Mouse (Mus musculus) liver, adult 2 months (tissue): ENCODE measurements around the gene Cldn14.

Experiments
- CTCF ChIP-seq: fragments of 200-500 bp; IDR thresholded peaks from 2 replicates; pipeline ENCODE4 v1.5.1; 2011; ENCODE audit warnings: low read depth, low read length, control low read depth
- POLR2A ChIP-seq: fragments of 200-500 bp; IDR thresholded peaks from 2 replicates; pipeline ENCODE4 v1.6.1; 2011; ENCODE audit warnings: low read length, control low read depth; ENCODE audit not compliant: insufficient read depth; ENCODE audit errors: extremely low read depth

- TF ChIP-seq POLR2A (no peak), CTCF (peak; percentile 29; the same call in 1 of the 2 replicates)
Measured at GRCm38 (mm10) chr16:93975430-93975829, 33.2 kb downstream of the Cldn14 start.
